Mouse (Mus musculus): ENCODE measurements around the gene Lrp2.

DNA sequence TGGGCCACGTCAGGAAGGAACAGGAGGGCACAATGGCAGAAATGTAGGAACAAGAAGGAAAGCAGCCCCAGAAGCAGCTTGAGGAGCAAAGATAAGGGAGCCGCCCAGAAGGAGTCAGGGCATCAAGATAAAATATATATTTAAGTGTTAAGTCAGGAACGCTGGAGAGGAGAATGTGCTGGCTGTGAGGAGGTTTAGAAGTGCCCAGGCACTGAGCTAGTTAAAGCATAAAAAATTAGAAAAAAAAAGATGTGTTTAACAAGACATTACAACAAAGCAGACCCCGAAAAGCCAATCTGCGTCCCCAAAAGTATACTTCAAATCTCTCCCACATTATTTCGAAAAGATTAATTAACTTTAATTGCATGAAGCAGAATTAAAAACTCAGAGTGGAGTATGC is 122.3 kb downstream of the Lrp2 start:
- TF ChIP-seq CTCF (IDR thresholded peaks at IDR 0.05; ENCODE audit: borderline replicate concordance, control insufficient read depth, extremely low read depth, insufficient read depth, low read length, poor library complexity) (no peak), POLR2A (IDR thresholded peaks at IDR 0.05; ENCODE audit: control insufficient read depth, extremely low read depth, insufficient read depth, low read length, poor library complexity) (no peak)
